Mouse (Mus musculus) MEL (cell line): ENCODE measurements around the gene Vmn1r1. TPM values are rescaled to one million over a fixed set of nuclear protein-coding genes. Genes with fewer than 3 reads are reported as not detected.

Experiments used
- DNase-seq: peaks from one replicate; pipeline ENCODE4 v3.0.0; 2011; ENCODE audit warnings: low read depth, low spot score
- H3K27ac ChIP-seq: 2 replicates; pipeline ENCODE4 v1.5.1; 2012; ENCODE audit warnings: low read depth, mild to moderate bottlenecking, control low read depth, low read length, moderate library complexity; ENCODE audit not compliant: control insufficient read depth
- H3K27me3 ChIP-seq, 2 experiments: fragments of 150-350 bp in 1 of 2; sonication (generic) in 1 of 2; 2 replicates each; pipeline ENCODE4 v1.6.1; 2012; ENCODE audit warnings: low read length in 2 of 2, mild to moderate bottlenecking in 2 of 2, improper control_type of control experiment in 1 of 2, moderate library complexity in 1 of 2; ENCODE audit not compliant: insufficient read depth in 2 of 2, control insufficient read depth in 1 of 2
- H3K36me3 ChIP-seq, 2 experiments: 2 replicates each; pipeline ENCODE4 v1.6.1; 2012 to 2014; ENCODE audit warnings: low read length in 2 of 2, improper control_type of control experiment in 1 of 2, inconsistent platforms in 1 of 2, mild to moderate bottlenecking in 1 of 2; ENCODE audit not compliant: insufficient read depth in 2 of 2, control insufficient read depth in 1 of 2
- H3K4me1 ChIP-seq, 2 experiments: fragments of 150-350 bp in 1 of 2; sonication (generic) in 1 of 2; 2 replicates each; pipeline ENCODE4 v1.6.1; 2012; ENCODE audit warnings: low read length in 2 of 2, improper control_type of control experiment in 1 of 2, mild to moderate bottlenecking in 1 of 2; ENCODE audit not compliant: insufficient read depth in 2 of 2, control insufficient read depth in 1 of 2
- H3K4me3 ChIP-seq, 2 experiments: fragments of 150-350 bp in 1 of 2; sonication (generic) in 1 of 2; 2 replicates each; pipeline ENCODE4 v1.5.1; 2012; ENCODE audit warnings: low read depth in 2 of 2, low read length in 2 of 2, mild to moderate bottlenecking in 2 of 2, moderate library complexity in 2 of 2, control low read depth in 1 of 2, improper control_type of control experiment in 1 of 2; ENCODE audit not compliant: control insufficient read depth in 1 of 2, insufficient read depth in 1 of 2
- H3K79me2 ChIP-seq: 2 replicates; pipeline ENCODE4 v1.6.1; 2012; ENCODE audit warnings: mild to moderate bottlenecking, low read length, moderate library complexity; ENCODE audit not compliant: control insufficient read depth, poor library complexity, insufficient read depth
- H3K9ac ChIP-seq: 2 replicates; pipeline ENCODE4 v1.6.1; 2012; ENCODE audit warnings: low read depth, mild to moderate bottlenecking, control low read depth, low read length, moderate library complexity; ENCODE audit not compliant: control insufficient read depth, poor library complexity, severe bottlenecking
- H3K9me3 ChIP-seq: fragments of 150-350 bp; sonication (generic); replicated peaks from 2 replicates; pipeline ENCODE4 v1.6.1; 2012; ENCODE audit warnings: mild to moderate bottlenecking, low read length, improper control_type of control experiment, moderate library complexity; ENCODE audit not compliant: insufficient read depth
- CHD2 ChIP-seq: IDR thresholded peaks from 2 replicates; pipeline ENCODE4 v1.6.1; 2011; ENCODE audit warnings: low read length, improper control_type of control experiment
- CTCF ChIP-seq, 3 experiments: IDR thresholded peaks in 2 of 3; conservative IDR thresholded peaks in 1 of 3; 2 replicates each; pipeline ENCODE4 v1.5.1; 2011 to 2012; ENCODE audit warnings: low read length in 3 of 3, low read depth in 2 of 3, mild to moderate bottlenecking in 2 of 3, improper control_type of control experiment in 1 of 3, inconsistent platforms in 1 of 3, mixed read lengths in 1 of 3, moderate library complexity in 1 of 3; ENCODE audit not compliant: control insufficient read depth in 1 of 3, insufficient read depth in 1 of 3, poor library complexity in 1 of 3, severe bottlenecking in 1 of 3
- E2F4 ChIP-seq: IDR thresholded peaks from 2 replicates; pipeline ENCODE4 v1.6.1; 2011; ENCODE audit warnings: low read depth, low read length, improper control_type of control experiment, borderline replicate concordance
- MAFK ChIP-seq: IDR thresholded peaks from 2 replicates; pipeline ENCODE4 v1.6.1; 2011; ENCODE audit warnings: low read depth, mild to moderate bottlenecking, low read length, improper control_type of control experiment, borderline replicate concordance
- MXI1 ChIP-seq: IDR thresholded peaks from 2 replicates; pipeline ENCODE4 v1.6.1; 2011; ENCODE audit warnings: mild to moderate bottlenecking, low read depth, low read length, improper control_type of control experiment
- POLR2A ChIP-seq, 2 experiments: IDR thresholded peaks; 2 replicates each; pipeline ENCODE4 v1.6.1; 2011 to 2012; ENCODE audit warnings: low read length in 2 of 2, mild to moderate bottlenecking in 2 of 2, control low read depth in 1 of 2, improper control_type of control experiment in 1 of 2, low read depth in 1 of 2, moderate library complexity in 1 of 2; ENCODE audit not compliant: control insufficient read depth in 1 of 2, insufficient read depth in 1 of 2, poor library complexity in 1 of 2
- POLR2AphosphoS2 ChIP-seq: IDR thresholded peaks from 2 replicates; pipeline ENCODE4 v1.6.1; 2011; ENCODE audit warnings: low read length, improper control_type of control experiment
- RAD21 ChIP-seq: IDR thresholded peaks from 2 replicates; pipeline ENCODE4 v1.6.1; 2011; ENCODE audit warnings: mild to moderate bottlenecking, low read depth, low read length, improper control_type of control experiment
- RCOR1 ChIP-seq: IDR thresholded peaks from 2 replicates; pipeline ENCODE4 v1.6.1; 2012; ENCODE audit warnings: low read depth, mild to moderate bottlenecking, inconsistent platforms, low read length, improper control_type of control experiment
- TCF12 ChIP-seq: IDR thresholded peaks from 2 replicates; pipeline ENCODE4 v1.6.1; 2014; ENCODE audit warnings: low read depth, mild to moderate bottlenecking, inconsistent platforms, low read length, improper control_type of control experiment, moderate library complexity
- USF2 ChIP-seq, 2 experiments: IDR thresholded peaks; 2 replicates each; pipeline ENCODE4 v1.6.1; 2011 to 2012; ENCODE audit warnings: improper control_type of control experiment in 2 of 2, low read length in 2 of 2, borderline replicate concordance in 1 of 2, inconsistent platforms in 1 of 2, low read depth in 1 of 2, mild to moderate bottlenecking in 1 of 2; ENCODE audit not compliant: insufficient read depth in 1 of 2
- ZKSCAN1 ChIP-seq: IDR thresholded peaks from 2 replicates; pipeline ENCODE4 v1.6.1; 2012; ENCODE audit warnings: low read depth, mild to moderate bottlenecking, inconsistent platforms, low read length, improper control_type of control experiment, moderate library complexity
- ZMIZ1 ChIP-seq: IDR thresholded peaks from 2 replicates; pipeline ENCODE4 v1.6.1; 2012; ENCODE audit warnings: low read depth, mild to moderate bottlenecking, inconsistent platforms, low read length, improper control_type of control experiment, moderate library complexity
- ZNF384 ChIP-seq: IDR thresholded peaks from 2 replicates; pipeline ENCODE4 v1.6.1; 2012; ENCODE audit warnings: low read depth, mild to moderate bottlenecking, inconsistent platforms, low read length, improper control_type of control experiment
- polyA plus RNA-seq, 2 experiments: library from polyadenylated mRNA; stranded (reverse) in 1 of 2; unstranded in 1 of 2; fragments of >175 nt in 1 of 2; fragments of >200 nt in 1 of 2; gene quantifications; 2 replicates each; pipeline versions ENCODE4 v1.2.1 to v1.2.4; 2012; ENCODE audit warnings: low replicate concordance in 2 of 2, low read depth in 1 of 2; ENCODE audit not compliant: insufficient read length in 2 of 2, insufficient read depth in 1 of 2, missing spikeins in 1 of 2
- total RNA-seq: library from RNA; depleted of rRNA; stranded (reverse); fragments of 300-350 nt; gene quantifications from 2 replicates; pipeline ENCODE4 v1.2.3, GENCODE M21; 2012

The Vmn1r1 gene
- total and polyA plus RNA-seq, 3 experiments, result 0.07 TPM; not detected in 2

DNA sequence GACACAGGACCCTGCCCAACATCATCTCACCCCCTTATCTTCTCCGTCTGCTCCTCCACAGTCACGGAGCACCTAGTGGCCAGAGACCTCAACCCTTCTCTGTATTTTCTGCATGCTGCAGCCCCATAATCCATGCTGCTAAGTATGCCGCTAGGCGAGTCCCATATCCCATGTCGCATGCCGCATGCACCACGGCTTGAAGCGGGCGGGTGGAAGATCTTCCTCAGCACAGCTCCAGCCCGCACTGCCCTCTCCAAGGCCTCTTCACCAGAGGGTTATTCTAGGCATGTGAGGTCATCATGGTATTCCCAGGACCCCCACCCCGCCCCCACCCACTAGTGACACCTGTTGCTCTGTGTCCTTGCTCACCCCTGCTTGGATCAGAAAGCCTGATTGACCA lies 51.2 kb downstream of the Vmn1r1 start:
- Histone ChIP-seq H3K9me3 (no peaks in the 10 kb centered on the region), H3K36me3 (no peaks in the 10 kb centered on the region), H3K27ac (no peak overlapping the region), H3K4me1 (no peaks in the 10 kb centered on the region), H3K79me2 (no peaks in the 10 kb centered on the region), H3K27me3 (peaks cover 0 to 2% of the 10 kb centered on the region in 2 experiments; a peak in 2 of 4 replicates), H3K9ac (no peak overlapping the region), H3K4me3 (no peak overlapping the region)
- TF ChIP-seq E2F4, result no peak
- no peak for TF ChIP-seq POLR2AphosphoS2
- no peak for TF ChIP-seq TCF12
- TF ChIP-seq MXI1, result no peak
- no peak for TF ChIP-seq RCOR1
- no peak for TF ChIP-seq POLR2A (IDR thresholded peaks at IDR 0.05; ENCODE audit: control insufficient read depth in 1 of 2, insufficient read depth in 1 of 2, low read depth in 1 of 2, low read length in 2 of 2, poor library complexity in 1 of 2)
- no peak for TF ChIP-seq ZNF384
- TF ChIP-seq CHD2, result no peak
- TF ChIP-seq ZKSCAN1, result no peak
- no peak for TF ChIP-seq RAD21
- no peak for TF ChIP-seq CTCF (IDR thresholded peaks at IDR 0.05 in 2 of 3, conservative IDR thresholded peaks at IDR 0.05 in 1 of 3; ENCODE audit: control insufficient read depth in 1 of 3, insufficient read depth in 1 of 3, low read depth in 2 of 3, low read length in 3 of 3, poor library complexity in 1 of 3, severe bottlenecking in 1 of 3)
- DNase-seq, result no peak

DNA sequence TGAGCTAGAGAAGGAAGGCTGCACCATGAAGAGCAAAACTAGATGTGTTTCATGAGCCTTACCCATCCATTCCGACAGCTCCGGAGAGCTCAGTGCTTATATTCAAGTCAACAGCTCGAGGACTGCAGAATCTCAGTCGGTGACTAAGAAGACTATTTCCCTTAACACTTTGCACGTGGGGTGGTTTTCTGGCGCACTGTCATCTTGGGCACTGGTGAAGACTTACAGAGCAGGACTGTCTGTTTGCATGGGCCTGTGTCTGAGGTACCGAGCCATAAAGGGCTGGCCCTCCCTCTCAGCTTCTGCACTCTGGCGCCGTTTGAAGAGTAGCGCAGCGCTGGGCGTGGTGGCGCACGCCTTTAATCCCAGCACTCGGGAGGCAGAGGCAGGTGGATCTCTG lies 51.9 kb downstream of the Vmn1r1 start:
- no peak overlapping the region for H3K9ac ChIP-seq
- H3K4me1 ChIP-seq, result no peaks in the 10 kb centered on the region
- no peak overlapping the region for H3K4me3 ChIP-seq
- H3K9me3 ChIP-seq, result no peaks in the 10 kb centered on the region
- no peak overlapping the region for H3K27ac ChIP-seq
- no peak for TF ChIP-seq USF2 (IDR thresholded peaks at IDR 0.05; ENCODE audit: borderline replicate concordance in 1 of 2, insufficient read depth in 1 of 2, low read depth in 1 of 2, low read length in 2 of 2)
- no peak for TF ChIP-seq MAFK
- no peak for TF ChIP-seq ZMIZ1
- DNase-seq, result no peak
- H3K36me3 ChIP-seq, result no peaks in the 10 kb centered on the region
- no peaks in the 10 kb centered on the region for H3K79me2 ChIP-seq
- peaks cover 0 to 2% of the 10 kb centered on the region in 2 experiments; a peak in 2 of 4 replicates for H3K27me3 ChIP-seq
